Mouse (Mus musculus) megakaryocyte, embryonic 14.5 days (primary cell): Measurements from ENCODE around the gene E2f3. TPM values are rescaled to one million over a fixed set of nuclear protein-coding genes. Genes with fewer than 3 reads are reported as not detected.

Experiments used
- H3K27me3 ChIP-seq: replicated peaks from 2 replicates; pipeline ENCODE3; 2012; ENCODE audit warnings: inconsistent platforms
- H3K36me3 ChIP-seq: replicated peaks from 2 replicates; pipeline ENCODE3; 2012; ENCODE audit warnings: low read length, inconsistent platforms, mixed read lengths
- H3K4me1 ChIP-seq: 2 replicates; pipeline ENCODE4 v1.6.1; 2012; ENCODE audit warnings: inconsistent platforms
- H3K4me3 ChIP-seq: replicated peaks from 2 replicates; pipeline ENCODE3; 2012; ENCODE audit warnings: moderate library complexity, mild to moderate bottlenecking, inconsistent platforms
- H3K9me3 ChIP-seq: 2 replicates; pipeline ENCODE4 v1.6.1; 2012; ENCODE audit warnings: inconsistent platforms
- FLI1 ChIP-seq: IDR thresholded peaks from 2 replicates; pipeline ENCODE4 v1.6.1; 2012; ENCODE audit warnings: low read length, inconsistent platforms, mixed read lengths
- GATA1 ChIP-seq: IDR thresholded peaks from 3 replicates; pipeline ENCODE4 v1.6.1; 2012; ENCODE audit warnings: mixed read lengths, low read length, inconsistent platforms, borderline replicate concordance
- polyA plus RNA-seq: library from polyadenylated mRNA; stranded (reverse); fragments of >175 nt; gene quantifications from 2 replicates; pipeline ENCODE4 v1.2.3, GENCODE M21; 2012; ENCODE audit warnings: low replicate concordance; ENCODE audit not compliant: insufficient read depth

The E2f3 gene
- polyA plus RNA-seq, 1 experiment, result 4.0 TPM

DNA sequence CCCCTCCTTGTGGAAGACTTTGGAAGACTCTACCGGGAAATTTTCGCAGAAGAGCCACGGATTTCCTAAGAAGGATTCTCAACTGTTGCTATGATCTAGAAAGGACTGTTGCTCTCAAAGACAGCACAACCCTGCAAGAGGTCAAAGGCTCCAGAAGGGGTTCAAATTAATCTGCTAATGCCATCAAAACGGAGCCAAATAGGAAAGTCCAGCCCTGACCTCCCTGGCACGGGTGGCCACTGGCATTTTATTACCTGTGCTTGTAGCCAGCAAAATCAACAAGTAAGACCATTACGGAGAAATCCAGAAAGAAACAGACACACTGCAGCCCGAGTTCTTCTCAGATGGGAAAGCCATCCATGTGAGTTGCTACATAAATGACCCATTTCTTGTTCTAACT is 45.8 kb downstream of the E2f3 start:
- TF ChIP-seq FLI1, result no peak
- no peak overlapping the region for H3K4me3 ChIP-seq
- peaks cover 8% of the 10 kb centered on the region; the same call in 1 of the 2 replicates for H3K4me1 ChIP-seq
- H3K9me3 ChIP-seq, result no peaks in the 10 kb centered on the region
- no peaks in the 10 kb centered on the region for H3K27me3 ChIP-seq
- peaks cover 78% of the 10 kb centered on the region for H3K36me3 ChIP-seq

DNA sequence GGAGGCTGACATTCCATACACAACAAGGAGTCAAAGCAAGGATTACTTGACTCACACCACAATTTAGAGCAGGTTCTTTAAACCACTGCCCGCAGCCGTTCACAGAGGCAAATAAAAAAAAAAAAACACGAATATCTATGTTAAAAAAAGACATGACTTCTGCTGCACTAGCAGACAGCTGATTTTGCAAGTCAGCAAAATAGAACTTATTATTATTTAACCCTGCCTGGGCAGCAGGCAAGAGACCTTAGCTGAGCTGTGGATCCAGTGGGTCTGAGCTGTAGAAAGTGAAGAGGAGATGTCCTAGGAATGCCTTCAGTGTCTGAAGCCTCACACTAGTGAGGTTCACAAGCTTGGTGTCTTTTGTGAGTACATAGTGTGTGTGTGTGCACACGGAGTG is 46.5 kb downstream of the E2f3 start:
- Histone ChIP-seq H3K9me3 (no peaks in the 10 kb centered on the region), H3K36me3 (peaks cover 72% of the 10 kb centered on the region), H3K4me3 (no peak overlapping the region), H3K4me1 (peaks cover 8% of the 10 kb centered on the region; the same call in 1 of the 2 replicates), H3K27me3 (no peaks in the 10 kb centered on the region)
- TF ChIP-seq FLI1 (no peak), GATA1 (no peak)

DNA sequence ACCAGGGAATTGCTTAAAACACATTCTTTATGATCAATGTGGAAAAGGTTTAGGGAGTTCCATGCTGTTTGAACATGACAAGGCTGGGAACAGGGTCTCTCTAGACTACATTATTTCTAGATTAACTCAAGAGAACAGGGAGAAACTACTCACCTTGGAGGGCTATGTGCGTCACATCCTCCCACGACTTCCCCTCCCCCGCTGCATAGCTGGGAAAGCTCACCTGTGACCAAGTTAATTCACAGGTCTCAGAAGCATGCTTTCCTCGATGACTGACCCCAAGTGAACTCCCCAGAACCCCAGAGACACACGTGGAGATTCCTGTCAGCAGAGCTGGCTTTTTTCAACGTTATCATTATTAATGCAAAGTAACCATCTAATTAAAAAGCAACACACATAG is 47.1 kb downstream of the E2f3 start:
- Histone ChIP-seq H3K4me3 (no peak overlapping the region), H3K27me3 (no peaks in the 10 kb centered on the region), H3K9me3 (no peaks in the 10 kb centered on the region), H3K36me3 (peaks cover 70% of the 10 kb centered on the region), H3K4me1 (peaks cover 6% of the 10 kb centered on the region; the same call in 1 of the 2 replicates)
- TF ChIP-seq FLI1 (no peak), GATA1 (no peak)

DNA sequence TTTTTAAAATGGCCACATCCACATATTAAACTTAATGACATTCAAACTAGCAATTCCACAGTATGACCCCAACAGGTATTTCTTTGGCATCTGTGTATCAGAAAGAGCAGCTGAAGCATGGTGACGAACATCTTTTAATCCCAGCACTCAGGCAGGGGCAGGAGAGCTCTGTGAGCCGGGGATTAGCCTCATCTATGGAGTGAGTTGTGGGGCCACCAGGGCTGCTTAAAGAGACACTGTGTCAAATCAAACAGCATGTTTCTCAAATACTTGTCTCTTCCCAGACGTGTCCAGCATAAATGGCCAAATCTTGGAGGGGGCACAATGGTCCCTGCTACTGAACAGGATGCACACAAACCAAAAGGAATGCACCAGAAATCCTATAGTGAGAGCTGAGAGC is 59.7 kb downstream of the E2f3 start:
- peaks cover 59% of the 10 kb centered on the region for H3K36me3 ChIP-seq
- TF ChIP-seq GATA1 (no peak), FLI1 (no peak)

DNA sequence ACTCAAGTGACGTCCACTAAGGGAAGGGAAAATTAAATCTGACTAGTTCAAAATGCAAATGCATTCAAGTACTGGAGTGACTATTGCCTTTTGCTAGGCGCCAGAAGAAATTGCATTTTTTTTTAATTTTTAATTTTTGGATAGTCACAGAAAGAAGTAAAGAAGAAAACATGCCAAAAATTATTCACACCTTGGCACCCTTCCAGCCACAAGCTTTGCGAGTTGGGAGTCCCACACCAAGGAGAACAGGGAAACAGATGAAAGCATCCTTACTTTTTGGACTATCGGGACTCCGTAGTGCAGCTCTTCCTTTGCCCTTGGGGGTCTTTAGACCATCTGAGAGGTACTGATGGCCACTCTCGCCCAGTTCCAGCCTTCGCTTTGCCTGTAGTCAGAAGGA is 66.0 kb downstream of the E2f3 start:
- peaks cover 45% of the 10 kb centered on the region for H3K4me1 ChIP-seq
- H3K36me3 ChIP-seq, result peaks cover 86% of the 10 kb centered on the region
- no peaks in the 10 kb centered on the region for H3K27me3 ChIP-seq
- no peak overlapping the region for H3K4me3 ChIP-seq
- no peaks in the 10 kb centered on the region for H3K9me3 ChIP-seq
- TF ChIP-seq FLI1 (no peak), GATA1 (no peak)

More for the DNA sequence above, 59.7 kb downstream of the E2f3 start:
- Histone ChIP-seq H3K4me3 (no peak overlapping the region), H3K27me3 (no peaks in the 10 kb centered on the region), H3K9me3 (no peaks in the 10 kb centered on the region), H3K4me1 (peaks cover 68% of the 10 kb centered on the region)

DNA sequence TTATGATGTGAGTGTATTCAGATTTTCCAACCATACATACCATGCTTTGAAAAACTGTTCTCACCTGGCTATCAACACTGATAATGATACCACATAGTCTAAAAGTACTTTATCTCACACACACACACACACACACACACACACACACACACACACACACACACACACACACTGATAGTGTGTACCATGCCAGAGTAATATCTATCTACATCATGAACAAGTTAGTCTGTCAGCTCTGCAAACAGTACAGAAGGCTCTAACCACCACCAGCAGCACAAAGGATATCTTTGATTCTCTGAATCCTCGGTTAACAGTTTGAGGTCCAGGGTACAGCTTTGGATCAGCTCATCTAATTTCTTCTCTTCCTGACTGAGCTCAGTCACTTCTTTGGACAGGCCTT is 69.3 kb downstream of the E2f3 start:
- TF ChIP-seq GATA1 (no peak), FLI1 (no peak)
- H3K4me3 ChIP-seq, result no peak overlapping the region
- peaks cover 20% of the 10 kb centered on the region for H3K4me1 ChIP-seq
- no peaks in the 10 kb centered on the region for H3K27me3 ChIP-seq
- no peaks in the 10 kb centered on the region for H3K9me3 ChIP-seq
- peaks cover 90% of the 10 kb centered on the region for H3K36me3 ChIP-seq

DNA sequence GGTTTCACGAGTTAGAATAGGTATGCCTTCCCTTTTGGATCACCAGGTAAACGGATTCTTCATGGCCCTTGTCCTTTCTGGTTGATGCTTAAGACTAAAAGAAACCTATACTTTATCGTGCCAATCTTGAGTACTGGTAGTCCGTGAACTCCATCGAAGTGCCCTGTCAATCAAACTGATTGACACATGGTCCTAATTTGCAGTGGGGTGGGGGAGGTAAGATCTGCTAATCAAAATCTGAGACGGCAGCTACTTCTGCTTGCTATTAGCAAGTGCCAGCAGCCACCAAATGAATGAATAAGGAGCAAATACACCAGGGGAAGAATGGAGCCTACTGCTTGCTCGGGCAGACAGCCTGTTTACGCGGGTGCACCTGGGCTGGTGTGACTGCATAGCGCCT is 72.3 kb downstream of the E2f3 start:
- Histone ChIP-seq H3K36me3 (peaks cover 98% of the 10 kb centered on the region), H3K4me1 (peaks cover 1% of the 10 kb centered on the region), H3K27me3 (no peaks in the 10 kb centered on the region), H3K9me3 (no peaks in the 10 kb centered on the region), H3K4me3 (no peak overlapping the region)
- TF ChIP-seq GATA1, result no peak
- no peak for TF ChIP-seq FLI1

DNA sequence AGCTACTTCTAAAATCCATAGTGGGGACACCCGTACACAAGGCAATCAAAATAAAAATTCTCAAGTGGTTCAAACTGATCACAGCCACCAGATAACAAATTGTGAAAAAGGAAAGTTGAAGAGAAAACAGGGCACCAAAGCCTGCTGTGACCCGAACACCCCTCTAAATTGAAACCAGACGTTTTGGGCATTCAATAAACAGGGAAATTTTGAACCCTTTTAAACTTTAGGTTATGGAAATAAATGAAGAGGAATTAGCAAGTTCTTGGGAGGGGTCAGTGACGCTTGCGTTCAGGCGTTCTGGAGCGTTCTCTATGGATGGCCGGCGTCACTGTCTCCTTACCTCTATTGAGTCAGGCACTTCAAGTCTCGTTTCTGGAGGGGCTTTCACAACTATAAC is 72.8 kb downstream of the E2f3 start:
- no peak overlapping the region for H3K4me3 ChIP-seq
- H3K9me3 ChIP-seq, result no peaks in the 10 kb centered on the region
- H3K27me3 ChIP-seq, result no peaks in the 10 kb centered on the region
- peaks cover 7% of the 10 kb centered on the region for H3K4me1 ChIP-seq
- H3K36me3 ChIP-seq, result peaks cover 98% of the 10 kb centered on the region
- TF ChIP-seq FLI1 (no peak), GATA1 (no peak)

DNA sequence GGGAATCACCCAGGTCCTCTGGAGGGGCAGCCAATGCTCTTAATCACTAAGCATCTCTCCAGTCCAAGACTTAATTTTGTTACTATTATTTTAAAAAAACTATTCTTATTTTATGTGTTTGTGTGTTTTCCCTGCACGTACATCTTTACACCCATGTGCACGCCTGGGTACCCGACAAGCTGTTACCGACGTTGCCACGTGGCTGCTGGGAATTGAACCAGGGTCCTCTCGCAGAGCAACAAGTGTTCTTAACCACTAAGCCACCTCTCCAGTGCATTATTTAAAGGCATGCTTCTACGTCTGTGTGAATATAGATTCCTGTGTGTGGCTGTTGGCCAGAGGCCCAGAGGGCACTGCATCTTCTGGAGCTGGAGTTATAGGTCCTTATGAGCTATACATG is 73.6 kb downstream of the E2f3 start:
- Histone ChIP-seq H3K36me3 (peaks cover 98% of the 10 kb centered on the region), H3K4me1 (peaks cover 12% of the 10 kb centered on the region)
- TF ChIP-seq FLI1 (no peak), GATA1 (no peak)

DNA sequence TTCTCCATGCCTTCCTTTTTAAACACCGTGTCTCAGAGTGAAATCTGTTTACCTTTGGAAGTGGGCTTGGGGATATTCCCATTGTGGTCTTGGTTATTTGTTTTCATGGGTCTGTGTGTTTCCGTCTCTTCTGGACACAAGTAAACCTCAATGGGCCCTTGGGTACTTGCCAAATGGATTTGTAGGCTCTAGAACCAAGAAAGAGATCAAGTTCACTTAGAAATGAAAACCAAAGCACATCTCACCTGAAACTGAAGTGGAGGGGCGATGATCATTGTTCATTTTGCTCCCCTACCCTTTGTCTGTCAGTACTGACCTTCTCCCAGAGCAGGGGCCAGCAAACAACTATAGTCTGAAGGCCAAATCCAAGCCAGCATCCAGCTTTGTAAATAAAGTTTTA is 74.7 kb downstream of the E2f3 start:
- Histone ChIP-seq H3K9me3 (no peaks in the 10 kb centered on the region), H3K36me3 (peaks cover 97% of the 10 kb centered on the region), H3K4me1 (peaks cover 12% of the 10 kb centered on the region), H3K27me3 (no peaks in the 10 kb centered on the region), H3K4me3 (no peak overlapping the region)
- TF ChIP-seq FLI1 (no peak), GATA1 (no peak)

More for the DNA sequence above, 73.6 kb downstream of the E2f3 start:
- H3K27me3 ChIP-seq, result no peaks in the 10 kb centered on the region
- no peak overlapping the region for H3K4me3 ChIP-seq
- H3K9me3 ChIP-seq, result no peaks in the 10 kb centered on the region

DNA sequence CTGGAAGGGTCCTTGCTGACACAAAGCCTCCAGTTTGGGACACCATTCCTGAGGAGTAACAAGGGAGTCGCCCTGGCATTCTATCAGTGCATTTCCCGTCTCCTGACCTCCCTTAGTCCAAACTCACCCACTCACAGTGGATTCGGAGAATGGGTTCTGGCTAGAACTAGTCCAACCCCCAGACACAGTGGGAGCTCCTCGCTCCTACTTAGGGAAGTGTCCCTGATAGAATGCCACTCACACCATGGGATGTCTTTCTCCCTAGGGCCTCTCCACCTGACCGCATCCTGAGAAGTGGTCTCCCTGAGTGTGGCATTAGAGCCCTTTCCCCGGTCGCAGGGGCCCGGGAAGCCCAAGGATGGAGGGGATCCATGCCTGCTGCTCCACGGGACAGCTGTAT is 77.4 kb downstream of the E2f3 start:
- Histone ChIP-seq H3K36me3 (peaks cover 84% of the 10 kb centered on the region), H3K27me3 (no peaks in the 10 kb centered on the region), H3K4me3 (no peak overlapping the region), H3K9me3 (no peaks in the 10 kb centered on the region), H3K4me1 (peaks cover 19% of the 10 kb centered on the region)
- TF ChIP-seq FLI1 (no peak), GATA1 (no peak)
